Mouse (Mus musculus) urinary bladder, postnatal 25 days (tissue): Measurements from ENCODE around the gene Tenm4.

ENCODE experiments used
- DNase-seq: peaks from one replicate; pipeline ENCODE4 v3.0.0; 2022; ENCODE audit warnings: low spot score

Gene Tenm4

DNA sequence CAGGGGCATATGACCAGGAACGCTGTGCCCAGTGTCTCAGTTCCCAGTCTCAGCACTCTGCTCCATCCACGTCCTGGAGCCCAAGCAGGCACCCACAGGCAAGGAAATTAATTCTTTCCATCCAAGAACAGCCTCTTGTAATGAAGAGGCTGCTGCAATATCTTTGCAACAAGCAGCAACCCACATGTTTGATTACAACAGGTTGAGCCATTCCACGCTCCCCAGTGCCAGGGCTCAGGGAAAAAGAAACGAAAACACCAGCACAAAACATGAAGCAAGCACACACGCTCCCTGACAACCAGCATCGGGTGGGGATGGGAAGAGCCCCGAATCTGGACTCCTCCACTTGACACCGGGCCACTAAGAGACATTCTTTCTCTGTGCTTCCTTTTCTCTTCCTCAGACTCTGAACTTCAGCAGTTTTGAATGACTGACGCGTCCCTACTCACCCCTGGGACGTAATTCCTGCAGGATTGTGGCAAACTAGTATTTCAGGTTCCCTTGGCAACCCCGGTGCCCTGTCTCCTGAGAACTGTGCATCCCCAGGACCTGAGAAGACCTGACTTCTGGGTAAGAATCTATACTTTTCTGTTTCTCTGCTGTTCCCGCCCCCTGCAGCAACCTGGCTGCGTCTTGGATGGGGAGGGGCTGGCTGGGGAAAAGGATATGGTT is at the start of gene Tenm4:
Gene Tenm4, plus strand, starts transcription at position 323 of the 672 bp plus-strand sequence.
- no peak for DNase-seq

GRCm38 (mm10) chr7:96130763-96131162 is 40.3 kb upstream of the Tenm4 start:
- DNase-seq: no peak

- DNase-seq: no peak
These were observed 39.9 kb upstream of the Tenm4 start for GRCm38 (mm10) chr7:96131175-96131574.

- DNase-seq: no peak
These were observed 34.5 kb upstream of the Tenm4 start for GRCm38 (mm10) chr7:96136497-96136961.

- no peak for DNase-seq
These were observed 29.2 kb upstream of the Tenm4 start for GRCm38 (mm10) chr7:96141876-96142275.

- peak; percentile 15 for DNase-seq
These were observed 28.0 kb upstream of the Tenm4 start for GRCm38 (mm10) chr7:96142973-96143596.

DNA sequence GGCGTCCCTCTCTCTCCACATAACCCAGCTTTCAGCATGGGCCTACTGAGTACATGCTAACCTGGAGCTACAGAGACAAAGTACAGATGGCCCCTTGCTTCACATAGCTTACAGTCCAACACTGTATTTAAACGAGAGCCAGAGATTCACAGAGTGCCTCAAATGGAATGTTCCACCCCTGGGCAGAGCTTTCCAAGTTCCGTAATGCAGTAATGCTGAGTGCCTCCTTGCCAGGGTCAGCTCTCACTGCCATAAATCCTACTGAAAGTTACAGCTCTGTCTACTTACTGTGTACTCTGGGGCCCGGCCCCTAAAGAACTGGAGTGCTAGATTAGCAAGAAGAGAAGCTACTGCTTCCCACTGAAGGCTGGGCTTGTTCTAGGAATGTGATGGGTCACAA is 23.6 kb upstream of the Tenm4 start:
- DNase-seq: no peak

GRCm38 (mm10) chr7:96148191-96148590 is 22.9 kb upstream of the Tenm4 start:
- DNase-seq: no peak

- DNase-seq: peak; percentile 69
These were observed 19.8 kb upstream of the Tenm4 start for GRCm38 (mm10) chr7:96151277-96151676.

GRCm38 (mm10) chr7:96151961-96152360 is 19.1 kb upstream of the Tenm4 start:
- DNase-seq: no peak

DNA sequence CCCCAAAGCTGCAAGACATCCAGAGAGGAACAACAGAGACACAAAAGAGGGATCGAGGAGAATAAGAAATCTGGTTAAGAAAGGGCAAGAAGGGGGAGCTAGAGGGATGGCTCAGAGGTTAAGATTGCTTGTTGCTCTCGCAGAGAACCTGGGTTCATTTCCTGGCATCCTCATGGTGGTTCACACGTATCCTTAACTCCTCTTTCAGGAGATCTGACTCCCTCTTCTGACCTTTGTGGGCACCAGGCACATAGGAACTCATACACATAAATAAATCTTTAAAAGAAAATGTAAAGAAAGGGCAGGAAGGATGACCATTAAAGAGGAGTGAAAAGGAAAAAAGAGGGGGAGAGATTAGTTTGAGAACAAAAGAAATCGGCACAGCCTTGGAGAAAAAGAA is 18.6 kb upstream of the Tenm4 start:
- no peak for DNase-seq

DNA sequence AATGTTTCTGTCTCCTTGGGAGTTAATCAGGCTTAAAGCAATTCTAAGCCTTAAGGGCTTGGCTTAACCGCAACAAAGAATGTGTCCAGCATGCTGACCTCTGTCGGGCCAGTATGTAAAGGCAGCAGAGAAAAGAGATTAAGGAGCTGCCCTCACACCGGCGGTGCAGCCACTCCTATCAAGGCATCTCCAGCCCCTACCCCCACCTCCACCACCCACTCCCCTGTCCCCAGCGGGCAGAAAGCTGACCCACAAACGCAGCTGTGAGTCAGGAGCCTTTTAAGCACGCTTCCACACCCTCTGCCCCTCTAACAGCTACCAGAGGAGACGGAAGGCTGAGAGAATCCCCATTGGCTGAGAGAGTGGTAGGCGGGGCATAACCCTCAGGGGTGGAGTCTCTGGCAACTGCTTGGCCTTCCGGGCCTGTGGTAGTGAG is 18.1 kb upstream of the Tenm4 start:
- peak; percentile 42 for DNase-seq

GRCm38 (mm10) chr7:96154025-96154424 is 17.0 kb upstream of the Tenm4 start:
- DNase-seq: no peak

DNA sequence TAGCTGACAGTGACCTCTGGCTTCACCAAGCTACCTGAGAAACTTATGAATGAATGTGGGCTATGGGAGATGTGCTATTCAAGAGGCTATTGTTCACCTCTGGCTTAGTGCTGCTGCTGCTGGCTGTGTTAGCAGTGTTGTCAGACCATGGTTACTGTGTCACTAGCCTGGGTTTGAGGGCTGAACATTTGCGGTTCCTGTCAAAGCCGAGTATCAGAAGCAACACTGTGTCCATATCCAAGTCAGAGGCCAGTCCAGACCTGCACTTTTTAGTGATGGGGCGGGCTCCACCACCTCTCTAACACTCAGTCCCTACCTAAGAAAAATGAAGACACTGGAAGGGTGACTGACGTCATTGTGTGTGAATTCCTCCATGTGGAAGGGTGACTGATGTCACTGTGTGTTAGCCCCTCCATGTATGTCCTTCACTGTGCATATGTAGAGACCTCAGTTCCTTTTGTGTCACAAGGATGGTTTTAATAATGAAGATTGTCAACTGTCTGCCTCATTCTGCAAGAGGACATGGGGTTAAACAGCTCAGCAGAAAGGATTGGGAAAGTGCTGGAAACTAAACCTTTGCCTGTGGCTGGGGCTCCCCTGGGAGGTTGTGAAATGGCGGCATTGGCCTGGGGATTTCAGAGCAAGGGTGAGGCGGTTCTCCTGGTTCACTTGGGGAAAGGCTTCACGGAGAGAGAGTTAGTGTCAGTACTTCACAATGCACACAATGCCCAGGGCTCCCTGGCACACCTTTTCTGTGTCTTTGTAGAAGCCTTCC is 14.4 kb upstream of the Tenm4 start:
- no peak for DNase-seq

GRCm38 (mm10) chr7:96164141-96164540 is 6.9 kb upstream of the Tenm4 start:
- DNase-seq: no peak

- DNase-seq: no peak
These were observed 2.1 kb upstream of the Tenm4 start for GRCm38 (mm10) chr7:96168921-96169320.

GRCm38 (mm10) chr7:96171596-96172563 is 834 bp downstream of the Tenm4 start:
- DNase-seq: no peak

- DNase-seq: no peak
These were observed 5.7 kb downstream of the Tenm4 start for GRCm38 (mm10) chr7:96176781-96177180.

DNA sequence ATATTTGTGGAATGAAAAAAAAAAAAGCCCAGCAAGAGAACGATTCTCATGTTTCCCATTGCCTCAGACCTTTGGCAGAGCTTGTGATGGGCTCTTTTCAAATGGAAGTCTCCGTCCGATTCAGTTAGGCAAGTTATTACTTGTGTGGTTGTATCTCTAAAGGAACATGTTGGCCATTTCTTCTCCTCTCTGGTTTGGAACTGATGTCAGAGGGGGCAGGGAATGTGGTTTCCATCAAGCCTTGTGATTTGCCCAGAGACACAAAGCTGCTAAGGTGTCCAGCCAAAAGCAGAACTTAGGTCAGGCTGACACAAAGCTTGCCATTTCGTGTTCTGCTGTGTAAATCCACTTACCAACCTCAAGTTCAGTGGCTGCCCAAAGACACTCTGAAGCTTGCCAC is 10.7 kb downstream of the Tenm4 start:
- DNase-seq: no peak

- no peak for DNase-seq
These were observed 12.1 kb downstream of the Tenm4 start for GRCm38 (mm10) chr7:96183195-96183594.

GRCm38 (mm10) chr7:96185411-96185810 is 14.4 kb downstream of the Tenm4 start:
- no peak for DNase-seq
